Mouse (Mus musculus) cerebellum, adult 2 months (tissue): ENCODE data around the gene Catip. TPM values are rescaled to one million over a fixed set of nuclear protein-coding genes. Genes with fewer than 3 reads are reported as not detected.
A peak's percentile ranks its signal among the peaks of the same experiment; 100 is the strongest.

Experiments used
- DNase-seq, 2 experiments: peaks; one replicate each; pipeline ENCODE4 v3.0.0; 2021
- H3K27ac ChIP-seq: fragments of 200-500 bp; 2 replicates; pipeline ENCODE4 v1.5.1; 2012; ENCODE audit warnings: low read length, control low read depth, inconsistent platforms; ENCODE audit not compliant: insufficient read depth
- H3K27me3 ChIP-seq: fragments of 200-500 bp; 2 replicates; pipeline ENCODE4 v1.6.1; 2012; ENCODE audit warnings: inconsistent platforms, mild to moderate bottlenecking, low read length, moderate library complexity; ENCODE audit not compliant: control insufficient read depth, insufficient read depth
- H3K4me1 ChIP-seq: fragments of 200-500 bp; 2 replicates; pipeline ENCODE4 v1.6.1; 2011; ENCODE audit warnings: low read length; ENCODE audit not compliant: control insufficient read depth, insufficient read depth
- H3K4me3 ChIP-seq: fragments of 200-500 bp; replicated peaks from 2 replicates; pipeline ENCODE3; 2011; ENCODE audit warnings: mild to moderate bottlenecking, low read depth, low read length, control low read depth; ENCODE audit not compliant: insufficient read depth
- CTCF ChIP-seq: fragments of 200-500 bp; IDR thresholded peaks from 2 replicates; pipeline ENCODE4 v1.5.1; 2011; ENCODE audit warnings: low read depth, mild to moderate bottlenecking, control low read depth, low read length, moderate library complexity, borderline replicate concordance; ENCODE audit not compliant: insufficient read depth
- POLR2A ChIP-seq: fragments of 200-500 bp; IDR thresholded peaks from 2 replicates; pipeline ENCODE4 v1.6.1; 2011; ENCODE audit warnings: low read length, control low read depth, borderline replicate concordance; ENCODE audit not compliant: insufficient read depth
- WGBS: fragments of 180-500 bp; shearing (Covaris S2); methylation state at CpG from one replicate; pipeline ENCODE4 v1.1.7; 2018; 5-methylcytosine and 5-hydroxymethylcytosine counted together
- polyA plus RNA-seq: library from polyadenylated mRNA; depleted of rRNA; stranded (reverse); fragments of >200 nt; gene quantifications from 2 replicates; pipeline ENCODE4 v1.2.3, GENCODE M21; 2012

Catip gene
- polyA plus RNA-seq, 1 experiment = 2.1 TPM

DNA sequence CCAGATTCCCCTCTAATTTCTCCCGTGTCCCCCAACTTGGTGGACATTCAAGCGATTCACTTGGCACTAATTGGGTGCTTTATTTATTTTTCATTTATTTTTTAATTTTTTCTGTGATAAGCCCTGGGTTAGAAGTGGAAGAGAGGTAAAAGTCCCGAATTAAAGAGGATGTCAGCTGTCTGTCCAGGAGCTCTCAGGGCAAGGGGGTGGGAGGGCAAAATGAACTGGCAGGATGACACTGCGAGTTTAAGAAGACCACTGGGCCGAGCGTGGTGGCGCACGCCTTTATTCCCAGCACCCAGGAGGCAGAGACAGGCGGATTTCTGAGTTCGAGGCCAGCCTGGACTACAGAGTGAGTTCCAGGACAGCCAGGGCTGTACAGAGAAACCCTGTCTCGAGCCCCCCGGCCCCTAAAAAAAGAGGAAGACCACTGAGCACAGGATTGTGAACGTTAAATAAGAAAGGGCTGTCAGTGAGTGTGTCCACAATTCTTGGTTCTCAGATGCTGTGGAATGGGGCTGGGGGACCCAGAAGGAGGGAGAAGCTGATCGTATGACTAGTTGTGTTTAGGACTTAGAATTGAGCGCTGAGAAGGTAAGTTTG lies 25.6 kb downstream of the Catip start:
- no peak for DNase-seq
- Histone ChIP-seq H3K4me3 (peak overlapping the region; percentile 91), H3K27me3 (no peaks in the 10 kb centered on the region), H3K27ac (peak overlapping the region; percentile 97), H3K4me1 (no peaks in the 10 kb centered on the region)
- TF ChIP-seq POLR2A = no peak
- TF ChIP-seq CTCF = no peak
- WGBS = 32% methylated on average over 15 of the region's 15 CpGs

DNA sequence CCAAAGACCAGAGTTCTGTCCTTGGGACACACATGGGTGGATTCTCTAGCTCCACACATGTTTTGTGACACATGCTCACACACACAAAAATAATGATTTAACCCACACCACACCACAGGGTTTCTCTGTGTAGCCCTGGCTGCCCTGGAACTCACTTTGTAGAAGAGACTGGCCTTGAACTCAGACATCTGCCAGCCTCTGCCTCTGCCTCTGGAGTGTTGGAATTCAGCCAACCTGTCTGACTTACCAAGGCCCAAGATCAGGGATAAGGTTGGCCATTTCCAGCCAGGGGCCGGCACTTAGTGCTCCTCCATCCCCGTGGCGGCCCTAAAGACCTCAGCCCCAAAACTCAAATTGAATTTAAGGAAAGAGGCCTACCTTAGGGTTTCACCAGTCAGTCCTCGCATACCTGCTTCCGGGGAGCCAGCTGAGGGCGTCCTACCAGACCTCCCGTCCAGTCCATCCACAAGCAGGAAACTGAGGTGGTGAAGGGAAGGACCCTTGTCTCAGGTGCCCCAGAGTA lies 26.6 kb downstream of the Catip start:
- peak in 1 of 2 experiments; percentile 22 for DNase-seq
- TF ChIP-seq CTCF (no peak), POLR2A (no peak)
- Histone ChIP-seq H3K4me1 (no peaks in the 10 kb centered on the region), H3K27ac (no peak overlapping the region), H3K4me3 (no peak overlapping the region), H3K27me3 (no peaks in the 10 kb centered on the region)
- 82% methylated on average over 7 of the region's 7 CpGs for WGBS

DNA sequence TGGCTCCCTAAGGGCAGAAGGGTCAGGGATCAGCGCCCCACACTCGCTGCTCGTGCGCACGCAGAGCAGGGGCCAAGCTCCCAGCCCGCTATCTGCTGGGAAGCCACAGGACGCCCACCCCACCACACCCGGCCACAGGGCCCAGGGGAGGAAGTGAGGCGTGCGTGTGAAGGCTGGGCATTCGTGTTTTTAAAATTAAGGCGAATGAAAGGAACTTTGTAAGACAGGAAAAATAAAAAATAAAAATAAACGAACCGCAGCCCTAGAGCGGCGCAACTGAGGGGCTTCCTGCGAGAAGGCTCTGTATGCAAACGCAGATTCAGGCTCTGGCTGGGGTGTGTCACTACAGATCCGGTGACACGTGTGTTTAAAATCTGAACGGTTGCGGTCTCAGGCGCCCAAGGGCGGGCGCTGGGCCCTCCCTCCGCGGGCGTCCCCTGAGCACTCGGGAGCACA lies 28.0 kb downstream of the Catip start:
- peak in 1 of 2 experiments; percentile 15 for DNase-seq
- WGBS = 34% methylated on average over 29 of the region's 29 CpGs
- TF ChIP-seq POLR2A (no peak), CTCF (no peak)
- no peak overlapping the region for H3K27ac ChIP-seq
- H3K27me3 ChIP-seq = no peaks in the 10 kb centered on the region
- H3K4me1 ChIP-seq = no peaks in the 10 kb centered on the region
- no peak overlapping the region for H3K4me3 ChIP-seq

DNA sequence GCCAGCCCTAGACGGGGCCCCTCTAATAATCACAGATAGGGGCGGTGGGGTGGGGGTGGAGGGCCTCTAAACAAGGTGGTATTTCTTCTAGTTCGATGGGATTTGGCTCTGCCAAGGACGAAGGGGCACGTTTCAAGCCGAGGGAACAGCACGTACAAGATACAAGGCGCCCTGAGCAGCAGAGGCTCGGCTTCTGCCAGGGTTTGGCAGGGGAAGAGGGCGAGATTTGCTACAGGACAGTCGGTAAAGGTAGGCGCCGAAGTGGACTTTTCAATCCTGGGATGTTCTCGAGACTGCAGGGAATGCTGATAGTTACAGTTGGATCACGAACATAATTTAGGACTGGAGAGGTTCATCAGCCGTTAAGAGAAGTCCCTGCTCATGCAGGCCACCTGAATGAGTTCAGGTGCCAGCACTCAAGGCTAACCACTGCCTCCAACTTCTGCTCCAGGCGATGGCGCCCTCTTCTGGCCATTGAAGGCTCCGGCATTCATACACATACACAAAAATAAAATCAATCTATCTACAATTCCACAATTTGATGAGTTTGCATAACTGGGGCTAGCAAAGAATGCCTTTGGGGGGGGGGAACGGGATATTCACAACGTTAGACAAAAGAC lies 28.5 kb downstream of the Catip start:
- Histone ChIP-seq H3K4me3 (no peak overlapping the region), H3K27me3 (no peaks in the 10 kb centered on the region), H3K4me1 (no peaks in the 10 kb centered on the region), H3K27ac (no peak overlapping the region)
- TF ChIP-seq CTCF (peak; percentile 60), POLR2A (no peak)
- whole genome bisulfite sequencing = 11% methylated on average over 21 of the region's 21 CpGs
- peak; percentile 60 to 64 for DNase-seq

DNA sequence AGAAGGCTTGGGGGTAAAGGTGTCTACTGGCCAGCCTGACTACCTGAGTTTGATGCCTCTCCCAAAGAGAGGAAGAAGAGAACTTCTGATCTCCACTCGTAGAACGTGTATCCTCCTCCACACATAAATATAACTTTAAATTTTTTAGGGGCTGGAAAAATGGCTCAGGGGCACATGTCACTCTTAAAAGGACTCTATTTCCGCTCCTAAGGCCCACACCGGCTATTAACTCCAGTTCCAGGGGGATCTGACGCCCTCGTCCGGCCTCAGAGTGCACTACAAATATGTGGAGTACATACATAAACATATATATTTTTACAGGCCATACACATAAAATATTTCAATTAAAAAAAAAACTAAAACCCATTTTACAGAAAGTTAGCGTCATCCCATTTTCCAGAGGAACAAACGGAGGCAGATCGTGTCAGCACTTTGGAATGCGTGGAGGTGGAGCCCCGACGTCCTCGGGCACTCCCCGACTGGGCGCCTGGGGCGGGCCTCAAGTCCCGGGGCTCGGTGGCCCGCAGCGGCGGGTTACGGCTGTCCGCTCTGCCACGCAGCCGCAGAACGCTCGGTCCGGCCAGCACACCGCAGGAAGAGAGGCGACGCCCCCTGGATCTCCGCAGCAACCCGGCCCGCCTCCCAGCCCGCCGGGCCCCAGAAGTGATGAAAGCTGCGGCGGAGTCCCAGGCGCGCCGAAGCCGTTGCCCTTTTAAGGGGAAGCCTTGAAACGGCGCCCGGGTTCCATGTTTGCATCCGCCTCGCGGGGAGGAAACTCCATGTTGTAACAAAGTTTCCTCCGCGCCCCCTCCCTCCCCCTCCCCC lies 29.2 kb downstream of the Catip start, which contains the start of gene Ctdsp1:
TSS of gene Ctdsp1 (plus strand) at position 586 of the 825 bp plus-strand sequence.
- Histone ChIP-seq H3K4me1 (no peaks in the 10 kb centered on the region), H3K27ac (peak within 1 kb of the TSS; percentile 77), H3K27me3 (no peaks in the 10 kb centered on the region), H3K4me3 (peak within 1 kb of the TSS; percentile 73)
- WGBS = 2% methylated on average over 51 of the region's 51 CpGs
- peak; percentile 96 to 97 for DNase-seq
- TF ChIP-seq CTCF = peak; percentile 20; the same call in 1 of the 2 replicates
- peak; percentile 33; the same call in 1 of the 2 replicates for TF ChIP-seq POLR2A

DNA sequence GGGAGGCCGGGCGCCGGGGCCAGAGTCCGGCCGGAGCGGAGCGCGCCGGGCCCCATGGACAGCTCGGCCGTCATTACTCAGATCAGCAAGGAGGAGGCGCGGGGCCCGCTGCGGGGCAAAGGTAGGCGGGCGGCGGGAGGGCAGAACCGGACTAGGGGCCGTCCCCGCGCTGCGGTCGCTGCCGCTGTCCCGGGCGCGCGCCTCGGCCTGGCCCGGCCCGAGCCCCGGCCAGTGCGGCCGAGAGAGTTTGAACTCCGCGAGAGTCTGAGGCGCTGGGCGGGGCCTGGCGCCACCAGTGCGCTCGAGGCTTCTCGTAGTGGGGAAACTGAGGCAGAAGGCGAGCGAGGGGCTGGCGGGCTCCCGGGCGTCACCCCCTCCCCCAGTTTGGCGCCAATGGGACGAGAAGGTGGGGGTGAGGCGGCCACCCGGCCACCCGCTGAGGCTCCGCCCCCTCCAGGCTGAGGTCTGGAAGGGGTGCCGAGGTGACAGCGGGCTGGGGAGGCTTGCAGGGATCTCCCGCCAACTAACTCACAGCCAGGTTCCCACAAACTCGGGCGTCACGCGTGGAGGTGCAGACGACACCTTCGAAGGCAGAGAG lies 30.0 kb downstream of the Catip start:
- peak; percentile 63 to 72 for DNase-seq
- Histone ChIP-seq H3K27ac (peak overlapping the region; percentile 77), H3K4me1 (no peaks in the 10 kb centered on the region), H3K4me3 (peak overlapping the region; percentile 73), H3K27me3 (no peaks in the 10 kb centered on the region)
- TF ChIP-seq CTCF (no peak), POLR2A (no peak)
- under 1% methylated on average over 44 of the region's 63 CpGs for WGBS

DNA sequence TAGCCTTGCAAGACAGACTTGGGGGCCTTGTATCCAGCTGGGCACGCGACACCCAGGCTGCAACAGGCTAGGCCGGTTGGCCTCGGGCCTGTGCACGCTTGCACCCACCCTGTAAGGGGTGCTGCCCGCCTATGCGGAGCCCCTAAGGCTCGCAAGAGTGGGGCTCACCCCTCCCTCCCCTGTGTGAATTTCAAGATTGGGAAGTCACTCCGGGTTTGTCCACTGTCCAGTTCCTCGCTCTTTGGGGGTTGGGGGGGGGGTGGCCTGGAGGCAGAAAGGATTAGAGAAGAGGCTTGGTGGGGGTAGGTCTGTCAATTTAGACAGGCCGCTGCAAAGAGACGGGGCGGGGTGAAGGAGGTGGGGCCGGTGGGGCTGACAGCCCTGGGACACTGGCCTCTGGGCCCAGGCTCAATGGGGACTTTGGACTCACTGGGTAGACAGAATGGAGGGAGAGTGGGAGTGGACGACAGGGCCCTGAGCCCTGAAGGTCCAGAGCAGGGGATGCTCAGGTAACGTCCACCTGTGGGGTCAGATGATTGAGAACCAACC lies 30.6 kb downstream of the Catip start:
- WGBS = 2% methylated on average over 16 of the region's 16 CpGs
- Histone ChIP-seq H3K4me1 (no peaks in the 10 kb centered on the region), H3K27ac (peak overlapping the region; percentile 77; the same call in 1 of the 2 replicates), H3K4me3 (peak overlapping the region; percentile 73), H3K27me3 (no peaks in the 10 kb centered on the region)
- no peak for DNase-seq
- TF ChIP-seq POLR2A = no peak
- no peak for TF ChIP-seq CTCF
